Mouse (Mus musculus) MEL (cell line): ENCODE data around the gene Dnah17.

Source experiments
- CTCF ChIP-seq, 3 experiments: IDR thresholded peaks in 2 of 3; conservative IDR thresholded peaks in 1 of 3; 2 replicates each; pipeline ENCODE4 v1.5.1; 2011 to 2012; ENCODE audit warnings: low read length in 3 of 3, low read depth in 2 of 3, mild to moderate bottlenecking in 2 of 3, improper control_type of control experiment in 1 of 3, inconsistent platforms in 1 of 3, mixed read lengths in 1 of 3, moderate library complexity in 1 of 3; ENCODE audit not compliant: control insufficient read depth in 1 of 3, insufficient read depth in 1 of 3, poor library complexity in 1 of 3, severe bottlenecking in 1 of 3
- KAT2A ChIP-seq: conservative IDR thresholded peaks from 2 replicates; pipeline ENCODE4 v1.6.1; 2012; ENCODE audit warnings: low read depth, low read length, improper control_type of control experiment, inconsistent platforms

GRCm38 (mm10) chr11:118035068-118035467 is 95.4 kb downstream of the Dnah17 start:
- TF ChIP-seq KAT2A (no peak), CTCF (IDR thresholded peaks at IDR 0.05 in 2 of 3, conservative IDR thresholded peaks at IDR 0.05 in 1 of 3; ENCODE audit: control insufficient read depth in 1 of 3, insufficient read depth in 1 of 3, low read depth in 2 of 3, low read length in 3 of 3, poor library complexity in 1 of 3, severe bottlenecking in 1 of 3) (no peak)
